Mouse (Mus musculus) spleen, embryonic (tissue): Measurements from ENCODE around the gene Apopt1.

ENCODE experiments used
- CTCF ChIA-PET: fragments of 350-600 bp; sonication (Branson Sonifier 250); formaldehyde crosslinking; loops from one replicate; lab custom pipeline; 2022; lab: Charles Lee

Gene Apopt1

GRCm38 (mm10) chr12:111766313-111767236 is 53.5 kb downstream of the Apopt1 start:
- CTCF ChIA-PET, result no interaction called here

DNA sequence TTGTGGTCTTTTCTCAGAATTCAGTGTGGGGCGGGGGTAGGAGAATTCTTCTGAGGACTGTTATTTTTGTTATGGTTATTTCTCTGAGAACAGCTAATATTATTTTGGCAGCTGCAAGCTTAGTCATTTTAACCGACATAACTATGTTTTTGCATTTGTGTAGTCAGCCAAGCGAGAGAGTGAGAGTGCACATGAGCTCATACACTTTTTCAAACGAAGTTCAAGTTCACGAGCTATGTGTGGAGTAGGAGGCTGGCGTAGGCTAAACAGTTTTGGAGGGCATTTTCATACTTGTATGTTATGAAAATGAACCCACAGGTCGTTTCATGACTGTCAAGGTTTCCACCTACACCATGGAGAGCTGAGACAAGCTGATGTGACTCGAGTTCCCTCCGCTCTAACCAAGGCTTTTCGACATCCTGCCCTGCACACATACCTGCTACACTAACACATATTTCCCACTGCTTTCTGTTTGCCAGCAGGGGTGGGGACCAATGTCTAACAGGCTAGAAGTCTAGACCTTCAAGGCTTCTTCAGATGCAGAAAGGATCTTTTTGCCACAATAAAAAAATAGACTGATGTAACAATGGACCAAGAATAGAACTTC is 55.4 kb downstream of the Apopt1 start:
- CTCF ChIA-PET, result no interaction called here

DNA sequence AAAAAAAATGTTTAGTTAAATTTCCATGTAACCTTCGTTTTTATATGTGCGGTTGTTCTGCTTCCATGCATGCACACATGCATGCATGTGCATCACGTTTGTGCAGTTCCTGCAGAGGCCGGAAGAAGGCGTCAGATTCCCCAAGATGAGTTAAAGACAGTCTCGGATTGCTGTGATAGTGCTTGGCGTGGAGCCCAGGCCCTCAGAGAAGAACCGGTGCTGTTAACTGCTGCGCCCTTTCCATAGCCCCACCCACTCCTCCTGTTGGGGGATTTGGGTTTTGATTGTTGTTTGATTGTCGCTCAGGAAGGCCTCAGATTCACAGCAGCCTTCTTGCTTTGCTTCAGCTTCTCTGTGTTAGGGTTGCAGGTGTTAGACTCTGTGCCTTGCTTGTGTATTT is 56.2 kb downstream of the Apopt1 start:
- CTCF ChIA-PET, result no interaction called here

DNA sequence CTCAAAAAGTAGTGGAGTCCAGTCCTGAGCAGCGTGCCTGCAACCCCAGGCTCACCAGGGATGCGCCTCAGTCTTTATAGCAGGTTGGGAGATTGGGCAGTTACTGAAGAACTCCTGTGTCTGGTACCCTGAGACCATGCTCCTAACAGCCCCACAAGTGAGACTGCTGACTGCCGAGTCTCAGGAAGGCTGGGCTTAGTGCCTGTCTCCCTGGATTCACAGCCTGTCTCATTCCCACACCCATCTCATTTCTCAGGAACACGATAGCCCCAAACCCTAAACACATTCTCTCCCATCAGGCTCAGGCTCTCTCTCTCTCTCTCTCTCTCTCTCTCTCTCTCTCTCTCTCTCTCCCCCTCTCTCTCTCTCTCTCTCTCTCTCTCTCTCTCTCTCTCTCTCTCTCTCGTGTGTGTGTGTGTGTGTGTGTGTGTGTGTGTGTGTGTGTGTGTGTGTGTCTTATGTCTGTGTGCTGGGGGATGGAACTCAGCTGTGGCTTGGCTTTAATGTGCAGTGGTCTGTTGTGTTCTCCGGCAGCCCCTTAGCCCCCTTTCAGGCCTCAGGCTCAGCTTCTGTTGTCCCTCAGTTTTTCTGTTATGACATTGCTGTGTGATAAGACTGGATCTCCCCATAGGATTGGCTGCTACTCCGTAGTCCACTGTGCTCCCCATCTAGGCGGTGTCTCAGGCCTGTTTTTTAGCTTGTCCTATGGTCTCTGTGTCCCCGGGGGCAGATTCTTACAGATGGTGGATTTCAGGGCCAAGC is 56.9 kb downstream of the Apopt1 start:
- CTCF ChIA-PET, result no interaction called here

- CTCF ChIA-PET, result no interaction called here
Measured at GRCm38 (mm10) chr12:111770651-111771050, 57.6 kb downstream of the Apopt1 start.

DNA sequence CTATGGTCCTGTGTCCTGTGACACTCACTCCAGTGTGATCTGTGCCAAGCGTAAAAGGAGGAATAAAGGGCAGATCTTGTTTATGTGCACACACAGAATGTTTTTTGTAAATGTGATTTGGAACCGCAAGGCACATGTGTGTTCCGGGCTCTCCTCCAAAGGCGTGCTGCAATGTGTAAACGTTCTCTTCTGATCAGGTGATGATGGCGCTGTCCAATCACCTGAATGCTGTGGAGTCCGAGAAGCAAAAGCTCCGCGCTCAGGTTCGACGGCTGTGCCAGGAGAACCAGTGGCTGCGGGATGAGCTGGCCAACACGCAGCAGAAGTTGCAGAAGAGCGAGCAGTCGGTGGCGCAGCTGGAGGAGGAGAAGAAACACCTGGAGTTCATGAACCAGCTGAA is 61.1 kb downstream of the Apopt1 start:
- CTCF ChIA-PET, result no interaction called here

DNA sequence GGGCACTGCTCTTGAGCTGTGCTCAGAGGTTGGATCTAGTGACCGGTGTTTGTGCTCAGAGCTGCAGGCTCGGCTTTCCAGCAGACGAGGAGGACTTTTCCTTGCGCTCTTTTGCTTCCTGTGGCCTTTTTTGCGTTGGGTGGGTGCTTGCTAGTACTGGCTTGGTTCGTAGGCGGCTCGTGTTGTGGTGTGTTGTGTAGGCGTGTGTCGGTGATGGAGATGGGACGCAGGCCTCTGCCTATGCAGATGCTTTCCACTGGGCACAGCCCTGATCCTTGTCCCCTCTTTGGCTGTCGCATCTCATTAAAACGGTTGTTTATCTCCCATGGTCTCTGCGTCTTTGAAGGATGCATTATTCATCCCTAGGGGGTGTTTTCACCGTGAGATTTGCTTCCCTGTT is 61.8 kb downstream of the Apopt1 start:
- CTCF ChIA-PET, result no interaction called here

DNA sequence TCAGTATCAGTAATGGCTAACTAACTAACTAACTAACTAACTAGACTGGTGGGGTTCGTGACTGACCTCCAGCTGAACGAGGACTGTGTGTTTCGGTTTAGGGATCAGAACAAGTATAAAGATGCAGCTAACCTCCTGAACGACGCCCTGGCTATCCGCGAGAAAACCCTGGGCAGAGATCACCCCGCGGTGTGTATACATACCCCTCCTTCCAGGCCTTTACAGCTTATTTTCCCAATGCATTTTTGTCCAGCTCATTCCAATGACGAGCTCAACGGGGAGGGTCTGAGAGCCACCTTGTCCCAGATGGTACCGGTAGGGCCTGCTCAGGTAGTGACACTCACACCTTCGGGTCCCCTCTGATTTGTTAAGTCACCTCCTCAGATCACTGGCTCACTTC is 64.9 kb downstream of the Apopt1 start:
- CTCF ChIA-PET, result no interaction called here

DNA sequence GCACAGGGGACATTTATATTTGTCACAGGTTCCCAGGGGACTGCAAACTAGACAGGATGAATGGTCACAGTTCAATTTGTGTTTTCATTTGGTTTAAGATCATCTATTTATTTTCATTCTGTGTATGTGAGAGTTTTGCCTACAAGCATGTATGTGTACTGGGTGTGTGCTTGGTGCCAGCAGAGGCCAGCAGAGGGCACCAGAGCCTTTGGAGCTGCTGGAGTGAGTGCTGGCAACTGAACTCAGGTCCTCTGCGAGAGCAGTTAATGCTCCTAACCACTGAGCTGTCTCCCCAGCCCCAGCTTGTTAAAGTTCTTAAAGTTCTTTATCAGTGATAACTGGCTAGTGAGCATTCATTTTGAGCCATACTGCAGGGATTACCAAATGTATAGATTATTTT is 66.5 kb downstream of the Apopt1 start:
- CTCF ChIA-PET, result interaction anchor here (0.7 kb wide), 1 partner anchor 34 kb away, joined by 4 read pairs; the partner anchor contains the start of gene Xrcc3

GRCm38 (mm10) chr12:111785174-111785573 is 72.1 kb downstream of the Apopt1 start:
- CTCF ChIA-PET, result no interaction called here

- CTCF ChIA-PET, result no interaction called here
Measured at GRCm38 (mm10) chr12:111787015-111787414, 74.0 kb downstream of the Apopt1 start.

DNA sequence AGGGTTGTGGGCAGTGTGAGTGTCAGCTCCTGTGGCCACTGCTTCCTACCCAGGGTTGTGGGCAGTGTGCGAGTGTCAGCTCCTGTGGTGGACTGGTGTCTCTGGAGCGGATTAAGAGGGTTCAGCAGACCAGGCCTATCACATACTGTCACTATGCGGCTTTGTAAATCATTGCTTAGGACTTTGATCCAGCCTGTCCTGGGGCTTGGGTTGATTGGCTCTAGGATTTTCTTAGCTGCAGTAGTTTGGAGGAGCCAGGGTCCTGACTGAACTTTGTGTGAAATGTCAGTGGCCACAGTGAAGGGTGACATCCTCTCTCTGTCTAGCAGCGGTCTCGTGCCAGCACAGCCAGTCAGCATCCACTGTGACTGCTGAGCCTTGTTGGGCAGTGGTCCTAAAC is 77.0 kb downstream of the Apopt1 start:
- CTCF ChIA-PET, result no interaction called here

DNA sequence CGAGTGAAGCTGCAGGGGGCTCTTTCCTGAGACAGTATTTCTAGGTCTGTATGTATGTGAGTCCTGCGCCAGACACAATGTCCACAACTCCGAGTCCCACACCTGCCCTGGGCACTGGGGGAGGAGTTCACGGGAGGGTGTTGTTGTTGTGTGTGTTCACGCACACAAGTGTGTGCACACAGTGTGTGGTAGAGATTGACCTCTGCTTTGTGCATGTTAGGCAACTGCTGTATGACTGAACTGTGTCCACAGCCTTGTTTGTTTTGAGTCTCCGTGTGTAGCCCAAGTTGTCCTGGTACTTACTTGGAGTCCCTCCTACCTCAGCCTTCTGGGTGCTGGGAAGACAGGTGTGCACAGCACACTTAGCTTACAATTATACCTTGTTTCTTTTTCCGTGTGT is 77.6 kb downstream of the Apopt1 start:
- CTCF ChIA-PET, result no interaction called here

GRCm38 (mm10) chr12:111791474-111792104 is 78.5 kb downstream of the Apopt1 start:
- CTCF ChIA-PET, result no interaction called here

DNA sequence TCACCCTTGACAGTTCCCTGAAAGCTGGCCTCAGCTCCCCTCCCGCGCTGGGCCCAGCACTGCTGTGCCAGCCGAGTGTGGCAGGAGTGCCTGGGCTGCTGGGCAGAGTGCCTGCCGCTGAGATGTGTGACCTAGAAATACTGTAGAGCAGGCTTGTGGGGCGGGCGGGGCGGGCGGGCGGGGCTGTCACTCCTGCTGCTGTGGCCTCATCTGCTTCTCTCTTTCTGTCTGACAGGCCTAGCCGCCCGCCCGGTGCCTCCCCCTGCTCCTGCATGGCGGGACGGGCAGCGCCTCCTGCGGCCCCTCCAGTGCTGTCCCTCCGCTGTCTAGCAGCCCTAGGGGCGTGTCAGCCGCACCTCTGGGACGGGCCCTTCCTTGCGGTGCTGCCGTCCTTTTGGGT is 81.0 kb downstream of the Apopt1 start:
- CTCF ChIA-PET, result interaction anchor here (0.6 kb wide), 1 partner anchor 30 kb away, joined by 6 read pairs; no protein-coding TSS in a partner anchor

DNA sequence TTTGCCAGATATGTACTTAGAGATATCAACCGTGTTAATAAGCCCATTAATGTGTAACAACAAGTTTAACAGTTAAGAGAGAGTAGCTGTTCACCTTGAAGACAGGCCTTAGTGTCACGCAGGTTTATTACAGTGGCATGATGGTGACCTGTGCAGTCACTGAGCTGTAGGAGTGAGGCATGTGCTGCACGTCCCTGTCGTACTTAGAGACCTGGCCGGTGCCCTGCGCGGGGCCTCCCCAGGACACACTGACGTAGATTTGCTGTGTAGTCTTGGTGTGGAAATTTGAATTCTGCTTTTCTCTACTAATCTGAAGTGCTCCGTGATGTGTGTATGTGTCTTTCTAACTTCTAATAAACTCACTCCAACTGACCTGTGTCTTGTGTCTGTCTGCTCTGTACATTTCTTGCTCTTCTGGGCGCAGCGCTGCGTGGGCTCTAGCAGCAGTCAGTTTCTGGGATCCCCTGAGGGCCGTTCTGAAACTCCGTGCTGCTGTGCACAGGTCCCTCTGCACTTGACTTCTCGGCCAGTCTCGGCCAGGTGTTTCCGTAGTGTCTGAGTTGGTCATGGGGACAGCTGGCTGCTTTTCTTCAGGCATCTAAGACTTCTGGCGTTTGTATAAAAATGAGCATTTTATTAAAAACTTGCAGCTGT is 81.6 kb downstream of the Apopt1 start:
- CTCF ChIA-PET, result no interaction called here

GRCm38 (mm10) chr12:111795180-111795895 is 82.3 kb downstream of the Apopt1 start:
- CTCF ChIA-PET, result no interaction called here

DNA sequence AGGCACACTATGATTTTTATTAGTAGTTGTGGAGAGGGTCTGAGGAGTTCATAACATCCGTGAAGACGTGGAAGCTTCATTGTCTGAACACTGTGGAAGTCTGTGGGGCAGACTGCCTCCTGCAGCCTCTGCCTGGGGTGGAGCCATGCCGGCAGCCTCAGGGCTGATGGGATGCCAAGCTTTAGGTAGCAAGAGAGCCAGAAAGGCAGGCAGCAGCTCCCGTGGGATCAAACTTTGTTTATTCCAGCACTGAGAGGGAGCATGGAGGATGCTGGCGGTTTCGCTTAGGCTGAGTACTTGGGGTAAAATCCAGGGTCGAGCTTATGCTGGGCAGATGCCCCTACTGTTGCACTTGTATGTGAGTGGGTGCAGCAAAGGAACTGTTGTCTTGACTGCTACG is 84.2 kb downstream of the Apopt1 start:
- CTCF ChIA-PET, result no interaction called here

DNA sequence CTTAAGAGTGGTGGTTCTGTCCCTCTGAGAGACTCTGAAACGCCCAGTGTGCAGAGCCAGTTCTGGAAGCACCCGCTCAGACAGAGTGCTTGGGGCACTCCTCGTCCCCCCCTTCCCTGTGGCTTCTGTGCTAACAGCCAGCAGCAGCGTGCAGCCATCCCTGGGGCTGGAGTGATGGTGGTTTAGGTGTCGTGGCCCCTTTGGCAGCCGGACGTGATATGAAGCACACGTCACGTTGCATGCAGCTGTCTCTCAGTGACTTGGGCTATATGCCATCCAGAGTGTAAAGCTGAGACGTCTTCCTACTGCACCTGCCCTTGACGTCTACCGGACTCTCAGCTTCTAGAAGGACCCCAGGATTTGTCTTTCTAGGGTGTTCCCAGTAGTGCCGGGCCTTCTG is 85.4 kb downstream of the Apopt1 start:
- CTCF ChIA-PET, result no interaction called here

GRCm38 (mm10) chr12:111800459-111801183 is 87.6 kb downstream of the Apopt1 start:
- CTCF ChIA-PET, result no interaction called here
